Mouse (Mus musculus) hindbrain, embryonic 13.5 days (tissue): ENCODE results near the gene Mast4. TPM values are rescaled to one million over a fixed set of nuclear protein-coding genes. Genes with fewer than 3 reads are reported as not detected.

ENCODE experiments used
- ATAC-seq: fragments of 200-750 bp; cut with Nextera tagmentation; 2 replicates; pipeline ENCODE4 v1.8.0; 2017; ENCODE audit warnings: moderate TSS enrichment; ENCODE audit not compliant: low FRiP score
- H3K27ac ChIP-seq: fragments of 300-500 bp; sonication (generic); 2 replicates; pipeline ENCODE4 v1.5.1; 2015; ENCODE audit warnings: inconsistent platforms, mild to moderate bottlenecking, moderate library complexity
- H3K27me3 ChIP-seq: fragments of 300-500 bp; sonication (generic); 2 replicates; pipeline ENCODE4 v1.6.1; 2015; ENCODE audit warnings: mild to moderate bottlenecking, inconsistent platforms
- H3K36me3 ChIP-seq: fragments of 300-500 bp; sonication (generic); 2 replicates; pipeline ENCODE4 v1.6.1; 2015; ENCODE audit warnings: mild to moderate bottlenecking, inconsistent platforms
- H3K4me1 ChIP-seq: fragments of 300-500 bp; sonication (generic); replicated peaks from 2 replicates; pipeline ENCODE4 v1.6.1; 2015; ENCODE audit warnings: inconsistent platforms
- H3K4me2 ChIP-seq: fragments of 300-500 bp; sonication (generic); 2 replicates; pipeline ENCODE4 v1.6.1; 2015; ENCODE audit warnings: inconsistent platforms, mild to moderate bottlenecking, moderate library complexity
- H3K4me3 ChIP-seq: fragments of 300-500 bp; sonication (generic); 2 replicates; pipeline ENCODE4 v1.5.1; 2015; ENCODE audit warnings: mild to moderate bottlenecking, inconsistent platforms
- H3K9ac ChIP-seq: fragments of 300-500 bp; sonication (generic); 2 replicates; pipeline ENCODE4 v1.6.1; 2015; ENCODE audit warnings: mild to moderate bottlenecking, inconsistent platforms
- H3K9me3 ChIP-seq: fragments of 300-500 bp; sonication (generic); 2 replicates; pipeline ENCODE4 v1.6.1; 2016; ENCODE audit warnings: inconsistent platforms
- WGBS: fragments of 180-500 bp; shearing (Covaris S2); methylation state at CpG from one replicate; pipeline ENCODE4 v1.1.7; 2015; 5-methylcytosine and 5-hydroxymethylcytosine counted together
- polyA plus RNA-seq: library from polyadenylated mRNA; unstranded; fragments of >200 nt; fragmentation: Nextera tagmentation; extraction: Ambion mirVana; gene quantifications from 2 replicates; pipeline ENCODE4 v1.2.1, GENCODE M21; 2015

Mast4 gene
- polyA plus RNA-seq, 1 experiment from 2014 or later = 29.7 TPM

- H3K4me1 ChIP-seq = peaks cover 17% of the 10 kb centered on the region
- no peaks in the 10 kb centered on the region for H3K36me3 ChIP-seq
- peak overlapping the region; percentile 21; the same call in 1 of the 2 replicates for H3K4me2 ChIP-seq
- WGBS = 51% methylated on average over 17 of the region's 17 CpGs
- peak; percentile 62; the same call in 1 of the 2 replicates for ATAC-seq
- H3K9me3 ChIP-seq = no peaks in the 10 kb centered on the region
- peak overlapping the region; percentile 42 for H3K27ac ChIP-seq
- H3K9ac ChIP-seq = no peak overlapping the region
- no peaks in the 10 kb centered on the region for H3K27me3 ChIP-seq
- H3K4me3 ChIP-seq = no peak overlapping the region
Observed at GRCm38 (mm10) chr13:103225895-103226815, 108.1 kb downstream of the Mast4 start.

- Histone ChIP-seq H3K4me3 (no peak overlapping the region), H3K4me2 (peak overlapping the region; percentile 21; the same call in 1 of the 2 replicates), H3K27ac (peak overlapping the region; percentile 42; the same call in 1 of the 2 replicates), H3K9ac (no peak overlapping the region), H3K9me3 (no peaks in the 10 kb centered on the region), H3K4me1 (peaks cover 22% of the 10 kb centered on the region), H3K27me3 (no peaks in the 10 kb centered on the region), H3K36me3 (no peaks in the 10 kb centered on the region)
- WGBS = 49% methylated on average over 11 of the region's 11 CpGs
- ATAC-seq = no peak
Observed at GRCm38 (mm10) chr13:103225217-103225894, 108.9 kb downstream of the Mast4 start.

GRCm38 (mm10) chr13:103220479-103221064 is 113.7 kb downstream of the Mast4 start:
- Histone ChIP-seq H3K27ac (no peak overlapping the region), H3K4me3 (no peak overlapping the region), H3K27me3 (no peaks in the 10 kb centered on the region), H3K4me2 (no peak overlapping the region), H3K4me1 (peaks cover 14% of the 10 kb centered on the region), H3K9me3 (no peaks in the 10 kb centered on the region), H3K36me3 (no peaks in the 10 kb centered on the region), H3K9ac (no peak overlapping the region)
- ATAC-seq = no peak
- WGBS = 56% methylated on average over 11 of the region's 11 CpGs

DNA sequence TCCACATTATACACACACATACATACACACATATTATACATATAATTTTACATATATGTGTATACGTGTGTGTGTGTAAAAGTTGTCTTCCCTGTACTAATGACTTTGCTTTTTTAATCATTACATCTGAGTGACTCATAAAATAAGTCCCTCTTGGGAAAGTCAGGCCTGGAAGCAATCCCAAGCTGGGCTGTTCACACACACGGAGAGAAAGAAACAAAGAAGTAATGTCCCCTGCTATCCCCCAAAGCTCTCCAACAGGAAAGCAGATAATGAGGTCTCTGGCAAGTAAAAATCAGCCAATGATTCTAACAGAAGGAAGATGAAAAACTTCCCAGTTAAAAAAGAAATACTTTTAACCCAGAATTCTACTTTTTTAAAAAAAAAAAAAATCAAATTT is 114.3 kb downstream of the Mast4 start:
- Histone ChIP-seq H3K4me3 (no peak overlapping the region), H3K9ac (no peak overlapping the region), H3K9me3 (no peaks in the 10 kb centered on the region), H3K4me1 (peaks cover 9% of the 10 kb centered on the region; the same call in 1 of the 2 replicates), H3K27me3 (no peaks in the 10 kb centered on the region), H3K36me3 (no peaks in the 10 kb centered on the region), H3K27ac (no peak overlapping the region), H3K4me2 (no peak overlapping the region)
- 51% methylated on average over 2 of the region's 2 CpGs for WGBS
- ATAC-seq = no peak

GRCm38 (mm10) chr13:103217486-103217885 is 116.8 kb downstream of the Mast4 start:
- no peak overlapping the region for H3K9ac ChIP-seq
- no peak overlapping the region for H3K4me2 ChIP-seq
- H3K9me3 ChIP-seq = no peaks in the 10 kb centered on the region
- H3K27me3 ChIP-seq = no peaks in the 10 kb centered on the region
- H3K27ac ChIP-seq = no peak overlapping the region
- ATAC-seq = no peak
- WGBS = 90% methylated on average over 3 of the region's 3 CpGs
- no peak overlapping the region for H3K4me3 ChIP-seq
- no peaks in the 10 kb centered on the region for H3K36me3 ChIP-seq
- peaks cover 9% of the 10 kb centered on the region; the same call in 1 of the 2 replicates for H3K4me1 ChIP-seq

- no peak overlapping the region for H3K4me2 ChIP-seq
- H3K9me3 ChIP-seq = no peaks in the 10 kb centered on the region
- WGBS = 88% methylated on average over 2 of the region's 3 CpGs
- H3K4me1 ChIP-seq = 0 out of 2 replicates have a peak, but pooled peaks cover 5% of the 10 kb centered on the region
- H3K27me3 ChIP-seq = no peaks in the 10 kb centered on the region
- ATAC-seq = no peak
- no peak overlapping the region for H3K9ac ChIP-seq
- no peak overlapping the region for H3K4me3 ChIP-seq
- no peak overlapping the region for H3K27ac ChIP-seq
- no peaks in the 10 kb centered on the region for H3K36me3 ChIP-seq
Observed at GRCm38 (mm10) chr13:103214506-103214905, 119.8 kb downstream of the Mast4 start.

GRCm38 (mm10) chr13:103211953-103212352 is 122.3 kb downstream of the Mast4 start:
- 78% methylated on average over 6 of the region's 6 CpGs for WGBS

DNA sequence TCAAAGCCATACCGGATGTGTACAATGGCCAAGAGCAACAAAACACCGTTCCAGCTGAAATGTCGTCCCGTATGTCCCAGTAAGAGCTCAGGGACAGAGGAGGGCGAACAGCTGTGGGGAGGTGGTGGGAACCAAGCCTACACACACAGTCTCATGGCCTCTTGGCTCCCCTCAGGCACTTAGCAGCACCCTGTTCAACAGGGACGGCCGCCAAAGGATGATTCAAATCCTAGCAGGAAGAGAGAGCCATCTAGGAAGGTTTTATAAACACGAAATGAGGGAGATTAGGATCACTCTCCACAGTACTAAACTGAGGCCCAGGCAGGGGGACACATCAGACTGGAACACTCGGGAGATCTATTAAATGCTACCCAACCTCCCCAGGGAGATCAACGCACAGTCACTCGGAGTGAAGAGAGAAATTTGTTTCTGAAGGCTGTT is 122.8 kb downstream of the Mast4 start:
- no peak for ATAC-seq
- H3K4me2 ChIP-seq = no peak overlapping the region
- no peak overlapping the region for H3K27ac ChIP-seq
- H3K9ac ChIP-seq = no peak overlapping the region
- no peak overlapping the region for H3K4me3 ChIP-seq
- no peaks in the 10 kb centered on the region for H3K9me3 ChIP-seq
- H3K4me1 ChIP-seq = 0 out of 2 replicates have a peak, but pooled peaks cover 5% of the 10 kb centered on the region
- no peaks in the 10 kb centered on the region for H3K36me3 ChIP-seq
- 75% methylated on average over 11 of the region's 11 CpGs for WGBS
- no peaks in the 10 kb centered on the region for H3K27me3 ChIP-seq

More at GRCm38 (mm10) chr13:103211953-103212352, 122.3 kb downstream of the Mast4 start:
- H3K4me2 ChIP-seq = no peak overlapping the region
- H3K4me3 ChIP-seq = no peak overlapping the region
- no peak for ATAC-seq
- no peaks in the 10 kb centered on the region for H3K36me3 ChIP-seq
- no peak overlapping the region for H3K27ac ChIP-seq
- 0 out of 2 replicates have a peak, but pooled peaks cover 5% of the 10 kb centered on the region for H3K4me1 ChIP-seq
- H3K27me3 ChIP-seq = no peaks in the 10 kb centered on the region
- H3K9me3 ChIP-seq = no peaks in the 10 kb centered on the region
- no peak overlapping the region for H3K9ac ChIP-seq

- no peaks in the 10 kb centered on the region for H3K9me3 ChIP-seq
- ATAC-seq = no peak
- no peak overlapping the region for H3K9ac ChIP-seq
- no peaks in the 10 kb centered on the region for H3K27me3 ChIP-seq
- no peak overlapping the region for H3K27ac ChIP-seq
- H3K4me2 ChIP-seq = no peak overlapping the region
- H3K36me3 ChIP-seq = no peaks in the 10 kb centered on the region
- WGBS = 84% methylated on average over 4 of the region's 4 CpGs
- H3K4me3 ChIP-seq = no peak overlapping the region
- H3K4me1 ChIP-seq = 0 out of 2 replicates have a peak, but pooled peaks cover 5% of the 10 kb centered on the region
Observed at GRCm38 (mm10) chr13:103210746-103211145, 123.6 kb downstream of the Mast4 start.

DNA sequence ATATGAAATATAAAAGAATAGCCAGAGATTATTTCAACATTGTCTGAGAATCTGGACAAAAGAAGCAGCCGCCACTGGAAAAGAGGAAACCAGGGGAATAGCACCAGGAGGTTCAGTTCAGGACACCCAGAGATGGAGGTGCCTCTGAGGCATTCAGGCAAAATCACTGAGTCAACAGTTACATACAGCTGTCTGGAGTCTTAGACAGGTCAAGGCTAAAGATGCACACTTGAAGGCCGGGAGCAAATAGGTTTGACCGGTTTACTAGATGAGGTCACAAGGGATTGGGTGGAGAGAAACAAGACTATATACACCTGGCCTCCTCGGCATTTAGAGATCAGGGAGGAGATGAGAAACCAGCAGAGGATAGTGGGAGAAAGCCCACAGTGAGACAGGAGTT is 127.1 kb downstream of the Mast4 start:
- H3K27ac ChIP-seq = no peak overlapping the region
- H3K9me3 ChIP-seq = no peaks in the 10 kb centered on the region
- H3K4me3 ChIP-seq = no peak overlapping the region
- ATAC-seq = no peak
- no peak overlapping the region for H3K9ac ChIP-seq
- no peak overlapping the region for H3K4me2 ChIP-seq
- 93% methylated on average over 4 of the region's 4 CpGs for WGBS
- H3K36me3 ChIP-seq = no peaks in the 10 kb centered on the region
- no peaks in the 10 kb centered on the region for H3K27me3 ChIP-seq
- H3K4me1 ChIP-seq = 0 out of 2 replicates have a peak, but pooled peaks cover 5% of the 10 kb centered on the region

- 85% methylated on average over 9 of the region's 9 CpGs for WGBS
- no peaks in the 10 kb centered on the region for H3K36me3 ChIP-seq
- H3K9me3 ChIP-seq = no peaks in the 10 kb centered on the region
- 0 out of 2 replicates have a peak, but pooled peaks cover 2% of the 10 kb centered on the region for H3K4me1 ChIP-seq
- no peaks in the 10 kb centered on the region for H3K27me3 ChIP-seq
- H3K27ac ChIP-seq = no peak overlapping the region
- no peak overlapping the region for H3K9ac ChIP-seq
- no peak for ATAC-seq
- H3K4me2 ChIP-seq = no peak overlapping the region
- no peak overlapping the region for H3K4me3 ChIP-seq
Observed at GRCm38 (mm10) chr13:103206644-103207043, 127.7 kb downstream of the Mast4 start.

- Histone ChIP-seq H3K4me2 (no peak overlapping the region), H3K4me3 (no peak overlapping the region), H3K4me1 (no peaks in the 10 kb centered on the region), H3K27me3 (no peaks in the 10 kb centered on the region), H3K27ac (no peak overlapping the region), H3K9me3 (no peaks in the 10 kb centered on the region), H3K36me3 (no peaks in the 10 kb centered on the region), H3K9ac (no peak overlapping the region)
- ATAC-seq = no peak
- 98% methylated on average over 5 of the region's 5 CpGs for WGBS
Observed at GRCm38 (mm10) chr13:103205191-103205590, 129.1 kb downstream of the Mast4 start.
